Mouse (Mus musculus) adipocyte (in vitro differentiated cells): ENCODE measurements around the gene Plin4.

ENCODE experiments used
- DNase-seq: peaks from one replicate; pipeline ENCODE4 v3.0.0-alpha.2; 2016; ENCODE audit warnings: low spot score

The Plin4 gene

GRCm38 (mm10) chr17:56057381-56058120 is 52.1 kb downstream of the Plin4 start:
- DNase-seq: no peak

- no peak for DNase-seq
These were observed 53.5 kb downstream of the Plin4 start for GRCm38 (mm10) chr17:56055945-56056678.

GRCm38 (mm10) chr17:56054938-56055337 is 54.7 kb downstream of the Plin4 start:
- DNase-seq: no peak

- DNase-seq: no peak
These were observed 58.2 kb downstream of the Plin4 start for GRCm38 (mm10) chr17:56051369-56051768.
